Comparison of ENCODE assay signal across 16 mouse cellular contexts in genomic region chr12:21164251-21164650, GRCm38 (mm10).
DNase-seq lines count a peak whose midpoint lies in the region; ATAC-seq lines count a peak whose summit lies in the region.
"Had no signal": no experiment of that assay in that cellular context is flagged by ENCODE, and none has a peak within 500 bp of the region (broad histone marks: within the 10 kb centered on the region; RNA-seq: fewer than 3 reads in every experiment).

No protein-coding gene starts in this region.

- DNase-seq in heart, adult 8-10 months (ENCODE audit: low spot score): no peak
- DNase-seq in lung, adult 18-20 months: no peak
- DNase-seq in embryonic facial prominence, embryonic 11.5 days (ENCODE audit: low spot score): peak; percentile 20
- DNase-seq in spleen, adult 12 weeks (ENCODE audit: low spot score): no peak
- DNase-seq: cerebellum, adult 9-11 months had no signal

- H3K4me3 ChIP-seq in heart, embryonic 16.5 days (ENCODE audit: low read length): no peak overlapping the region
- H3K4me3 ChIP-seq in lung, embryonic 15.5 days: no peak overlapping the region
- no peak overlapping the region for H3K4me3 ChIP-seq in embryonic facial prominence, embryonic 11.5 days (ENCODE audit: low read depth, low read length)
- H3K4me3 ChIP-seq in limb, embryonic 13.5 days: no peak overlapping the region
- H3K4me3 ChIP-seq: embryonic facial prominence, embryonic 15.5 days; forebrain, embryonic 13.5 days; hindbrain, embryonic 13.5 days; left cerebral cortex, adult 2 months; neural tube, embryonic 12.5 days had no signal

- H3K36me3 ChIP-seq in heart, embryonic 16.5 days (ENCODE audit: control insufficient read depth, insufficient read depth): no peaks in the 10 kb centered on the region
- 0 out of 2 replicates have a peak, but pooled peaks cover 2% of the 10 kb centered on the region for H3K36me3 ChIP-seq in lung, embryonic 15.5 days
- no peaks in the 10 kb centered on the region for H3K36me3 ChIP-seq in embryonic facial prominence, embryonic 11.5 days (replicated peaks; ENCODE audit: control insufficient read depth, insufficient read depth, low read depth, low read length)
- H3K36me3 ChIP-seq in limb, embryonic 13.5 days: peaks cover 12% of the 10 kb centered on the region

- peaks cover 59% of the 10 kb centered on the region for H3K4me1 ChIP-seq in heart, embryonic 16.5 days (ENCODE audit: control insufficient read depth, insufficient read depth, low read length)
- peaks cover 46% of the 10 kb centered on the region for H3K4me1 ChIP-seq in lung, embryonic 15.5 days
- no peaks in the 10 kb centered on the region for H3K4me1 ChIP-seq in embryonic facial prominence, embryonic 11.5 days (ENCODE audit: control insufficient read depth, insufficient read depth, low read length)
- peaks cover 66% of the 10 kb centered on the region for H3K4me1 ChIP-seq in limb, embryonic 13.5 days

- H3K27me3 ChIP-seq in heart, embryonic 16.5 days (ENCODE audit: control insufficient read depth, insufficient read depth, low read length): no peaks in the 10 kb centered on the region
- no peaks in the 10 kb centered on the region for H3K27me3 ChIP-seq in lung, embryonic 15.5 days
- no peaks in the 10 kb centered on the region for H3K27me3 ChIP-seq in embryonic facial prominence, embryonic 11.5 days (ENCODE audit: control insufficient read depth, insufficient read depth, low read length)
- H3K27me3 ChIP-seq in limb, embryonic 13.5 days: no peaks in the 10 kb centered on the region
- H3K27me3 ChIP-seq: CH12.LX; embryonic facial prominence, embryonic 15.5 days; forebrain, embryonic 13.5 days; hindbrain, embryonic 13.5 days; neural tube, embryonic 12.5 days; Patski had no signal

- WGBS in heart, embryonic 16.5 days: 64% methylated on average over 8 of the region's 8 CpGs
- 52% methylated on average over 8 of the region's 8 CpGs for WGBS in lung, embryonic 15.5 days
- 44% methylated on average over 8 of the region's 8 CpGs for WGBS in embryonic facial prominence, embryonic 11.5 days
- WGBS in limb, embryonic 13.5 days: 34% methylated on average over 8 of the region's 8 CpGs

- no peak for ATAC-seq in heart, embryonic 16.5 days (replicated peaks; ENCODE audit: extremely low read depth, insufficient read depth, low FRiP score)
- no peak for ATAC-seq in lung, embryonic 15.5 days (ENCODE audit: borderline replicate concordance, extremely low read depth, low FRiP score, low TSS enrichment)
- no peak for ATAC-seq in embryonic facial prominence, embryonic 11.5 days (replicated peaks; ENCODE audit: insufficient number of reproducible peaks, low FRiP score, low TSS enrichment, low read depth)
- ATAC-seq in limb, embryonic 13.5 days (ENCODE audit: low FRiP score, low read depth): no peak
- ATAC-seq: forebrain, embryonic 13.5 days; Patski had no signal

- no peak overlapping the region for H3K9ac ChIP-seq in heart, embryonic 16.5 days (ENCODE audit: low read length)
- no peak overlapping the region for H3K9ac ChIP-seq in lung, embryonic 15.5 days
- no peak overlapping the region for H3K9ac ChIP-seq in embryonic facial prominence, embryonic 11.5 days (replicated peaks; ENCODE audit: low read length)
- no peak overlapping the region for H3K9ac ChIP-seq in limb, embryonic 13.5 days
- H3K9ac ChIP-seq: embryonic facial prominence, embryonic 15.5 days; forebrain, embryonic 13.5 days; hindbrain, embryonic 13.5 days; liver, embryonic 14.5 days; neural tube, embryonic 12.5 days had no signal

- H3K27ac ChIP-seq in heart, embryonic 16.5 days (ENCODE audit: low read length): peak overlapping the region; percentile 61
- H3K27ac ChIP-seq in lung, embryonic 15.5 days: 0 out of 2 replicates have a peak overlapping the region, but pooled peaks have one; percentile 24
- H3K27ac ChIP-seq in embryonic facial prominence, embryonic 11.5 days (replicated peaks; ENCODE audit: low read depth, low read length): no peak overlapping the region
- H3K27ac ChIP-seq in limb, embryonic 13.5 days: peak overlapping the region; percentile 39; the same call in 1 of the 2 replicates
- H3K27ac ChIP-seq: embryonic facial prominence, embryonic 15.5 days; forebrain, embryonic 13.5 days; hindbrain, embryonic 13.5 days; liver, embryonic 14.5 days; neural tube, embryonic 12.5 days had no signal

- no peak overlapping the region for H3K4me2 ChIP-seq in heart, embryonic 16.5 days (ENCODE audit: low read depth, low read length)
- no peak overlapping the region for H3K4me2 ChIP-seq in lung, embryonic 15.5 days
- H3K4me2 ChIP-seq in embryonic facial prominence, embryonic 11.5 days (ENCODE audit: low read depth, low read length): no peak overlapping the region
- H3K4me2 ChIP-seq in limb, embryonic 13.5 days (replicated peaks): no peak overlapping the region
- H3K4me2 ChIP-seq: embryonic facial prominence, embryonic 15.5 days; forebrain, embryonic 13.5 days; hindbrain, embryonic 13.5 days; neural tube, embryonic 12.5 days had no signal

- no peaks in the 10 kb centered on the region for H3K9me3 ChIP-seq in heart, embryonic 16.5 days (replicated peaks; ENCODE audit: control insufficient read depth, low read length)
- H3K9me3 ChIP-seq in lung, embryonic 15.5 days: no peaks in the 10 kb centered on the region
- H3K9me3 ChIP-seq in embryonic facial prominence, embryonic 11.5 days (replicated peaks; ENCODE audit: control insufficient read depth, low read length): no peaks in the 10 kb centered on the region
- no peaks in the 10 kb centered on the region for H3K9me3 ChIP-seq in limb, embryonic 13.5 days
- H3K9me3 ChIP-seq: embryonic facial prominence, embryonic 15.5 days; forebrain, embryonic 13.5 days; hindbrain, embryonic 13.5 days; neural tube, embryonic 12.5 days had no signal
